Mouse (Mus musculus) limb, embryonic 10.5 days (tissue): ENCODE data around the gene Cmtm4. TPM values are rescaled to one million over a fixed set of nuclear protein-coding genes. Genes with fewer than 3 reads are reported as not detected.
"Not testable (repeated sequence)": the region's sequence is repeated elsewhere in the genome, so short reads cannot be mapped to it uniquely, and the experiment has no call there.

Source experiments
- DNase-seq: peaks from one replicate; pipeline ENCODE4 v3.0.0-alpha.2; 2017; ENCODE audit warnings: low spot score
- H3K27ac ChIP-seq: fragments of 300-500 bp; sonication (generic); 2 replicates; pipeline ENCODE4 v1.5.1; 2016; ENCODE audit warnings: mild to moderate bottlenecking
- H3K27me3 ChIP-seq: fragments of 300-500 bp; sonication (generic); 2 replicates; pipeline ENCODE4 v1.6.1; 2016; ENCODE audit warnings: low read depth, mild to moderate bottlenecking; ENCODE audit not compliant: poor library complexity, severe bottlenecking
- H3K36me3 ChIP-seq: fragments of 300-500 bp; sonication (generic); 2 replicates; pipeline ENCODE4 v1.6.1; 2016; ENCODE audit warnings: mild to moderate bottlenecking, moderate library complexity
- H3K4me1 ChIP-seq: fragments of 300-500 bp; sonication (generic); 2 replicates; pipeline ENCODE4 v1.6.1; 2016
- H3K4me3 ChIP-seq: fragments of 300-500 bp; sonication (generic); 2 replicates; pipeline ENCODE4 v1.5.1; 2016; ENCODE audit warnings: mild to moderate bottlenecking, moderate library complexity
- H3K9me3 ChIP-seq: fragments of 300-500 bp; sonication (generic); replicated peaks from 2 replicates; pipeline ENCODE4 v1.6.1; 2016; ENCODE audit warnings: mild to moderate bottlenecking
- WGBS: fragments of 180-500 bp; shearing (Covaris S2); methylation state at CpG from one replicate; pipeline ENCODE4 v1.1.7; 2016; 5-methylcytosine and 5-hydroxymethylcytosine counted together
- polyA plus RNA-seq: library from polyadenylated mRNA; unstranded; fragments of >200 nt; fragmentation: Nextera tagmentation; extraction: Ambion mirVana; gene quantifications from 2 replicates; pipeline ENCODE4 v1.2.1, GENCODE M21; 2016

Gene Cmtm4
- polyA plus RNA-seq, 1 experiment from 2014 or later: 2.3 TPM

DNA sequence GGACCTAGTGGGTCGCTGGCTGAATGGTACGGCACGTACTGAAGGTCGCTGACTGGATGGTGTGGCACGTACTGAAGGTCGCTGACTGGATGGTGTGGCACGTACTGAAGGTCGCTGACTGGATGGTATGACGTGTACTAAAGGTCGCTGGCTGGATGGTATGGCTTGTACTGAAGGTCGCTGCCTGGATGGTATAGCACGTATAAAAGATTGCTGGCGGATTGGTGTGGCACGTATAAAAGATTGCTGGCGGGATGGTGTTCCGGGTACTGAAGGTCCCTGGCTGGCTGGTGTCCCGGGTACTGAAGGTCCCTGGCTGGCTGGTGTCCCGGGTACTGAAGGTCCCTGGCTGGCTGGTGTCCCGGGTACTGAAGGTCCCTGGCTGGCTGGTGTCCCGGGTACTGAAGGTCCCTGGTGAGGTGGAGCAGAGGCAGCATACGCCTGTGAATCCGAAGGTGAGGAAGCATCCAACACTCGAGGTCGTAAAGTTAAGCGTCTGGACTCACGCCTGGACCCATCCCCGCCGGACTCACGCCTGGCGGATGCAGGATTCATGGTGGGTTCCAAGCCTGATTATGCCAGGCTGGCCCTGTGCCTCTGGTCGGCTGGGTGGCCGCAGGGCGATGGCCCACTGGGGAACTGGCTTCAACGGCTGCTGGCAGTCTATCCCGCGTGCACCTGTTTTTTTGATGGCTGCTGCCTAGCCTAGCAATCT, 86.0 kb downstream of the Cmtm4 start, which contains the start of the genes Gm45711 and Cmtm1:
Gene Gm45711, minus strand, starts transcription at position 641 of the 715 bp plus-strand sequence.
Gene Cmtm1, minus strand, starts transcription at position 705 of the 715 bp plus-strand sequence.
- not testable (repeated sequence) for H3K36me3 ChIP-seq, H3K27me3 ChIP-seq, H3K9me3 ChIP-seq, H3K4me3 ChIP-seq, H3K4me1 ChIP-seq, H3K27ac ChIP-seq, DNase-seq
- 89% methylated on average over 36 of the region's 36 CpGs for WGBS

DNA sequence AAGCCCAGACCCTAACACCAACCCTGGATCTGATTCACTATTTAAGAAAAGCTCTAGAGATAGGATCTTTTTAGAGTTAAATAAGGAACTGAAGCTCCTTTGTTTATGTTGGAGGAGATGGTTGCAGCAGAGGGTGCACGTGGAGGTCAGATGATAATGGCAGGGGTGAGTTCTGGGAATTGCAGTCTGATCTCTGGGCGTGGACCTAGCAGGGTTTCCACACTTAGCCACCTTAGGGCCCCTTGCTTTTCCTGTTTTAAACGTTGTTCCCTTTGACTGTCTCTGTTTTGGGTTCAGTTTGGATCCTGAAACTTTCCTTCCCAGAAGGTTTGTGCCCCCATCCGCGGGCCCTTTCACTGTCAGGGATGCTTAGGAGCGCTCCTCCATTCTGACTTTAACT, 87.3 kb downstream of the Cmtm4 start:
- not testable (repeated sequence) for DNase-seq, H3K27me3 ChIP-seq, H3K27ac ChIP-seq, H3K4me1 ChIP-seq, H3K9me3 ChIP-seq, H3K36me3 ChIP-seq, H3K4me3 ChIP-seq
- 62% methylated on average over 6 of the region's 6 CpGs for WGBS

DNA sequence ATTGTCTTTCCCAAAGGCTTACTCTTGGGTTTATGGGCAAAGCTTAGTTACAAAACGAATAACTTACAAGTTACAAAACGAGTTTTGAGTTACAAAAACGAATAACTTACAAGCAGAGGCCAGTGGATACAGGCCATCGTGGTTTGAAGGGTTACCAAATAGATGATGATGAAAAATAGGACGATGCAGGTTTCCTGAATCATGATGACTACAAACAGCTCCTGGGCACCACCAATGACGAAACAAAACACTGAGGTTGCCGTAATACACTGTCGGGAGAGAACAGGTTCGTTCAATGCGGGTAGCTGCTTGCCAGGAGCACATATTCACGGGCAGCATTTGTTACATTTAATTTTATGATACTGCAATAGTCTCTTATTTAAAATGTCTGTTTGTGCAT, 90.6 kb downstream of the Cmtm4 start:
- H3K4me3 ChIP-seq: no peak overlapping the region
- no peak for DNase-seq
- H3K4me1 ChIP-seq: no peaks in the 10 kb centered on the region
- 88% methylated on average over 11 of the region's 11 CpGs for WGBS
- H3K27me3 ChIP-seq: no peaks in the 10 kb centered on the region
- no peaks in the 10 kb centered on the region for H3K36me3 ChIP-seq
- H3K9me3 ChIP-seq: no peaks in the 10 kb centered on the region
- no peak overlapping the region for H3K27ac ChIP-seq

DNA sequence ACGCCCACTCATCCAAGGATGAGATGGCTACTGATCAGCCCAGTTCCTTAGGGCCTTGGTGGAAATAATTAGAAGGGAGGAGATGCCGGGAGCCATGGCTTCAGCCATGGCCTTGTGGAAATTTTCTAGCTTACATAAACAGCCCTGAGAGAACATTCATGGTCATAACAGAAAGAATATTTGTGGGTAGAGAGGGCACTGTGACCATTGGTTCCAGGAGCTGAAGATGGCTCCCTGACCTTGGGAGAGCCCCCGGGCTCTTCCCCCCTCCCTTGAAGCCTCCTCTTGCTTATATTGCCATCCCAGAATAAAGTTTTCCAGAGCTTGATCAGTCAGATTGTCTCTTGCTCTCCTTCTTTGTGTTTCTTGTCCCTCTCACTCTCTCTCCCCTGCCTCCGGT, 93.1 kb downstream of the Cmtm4 start:
- not testable (repeated sequence) for H3K4me3 ChIP-seq, H3K27ac ChIP-seq, H3K9me3 ChIP-seq, H3K27me3 ChIP-seq, H3K4me1 ChIP-seq, H3K36me3 ChIP-seq, DNase-seq
- 87% methylated on average over 4 of the region's 4 CpGs for WGBS

DNA sequence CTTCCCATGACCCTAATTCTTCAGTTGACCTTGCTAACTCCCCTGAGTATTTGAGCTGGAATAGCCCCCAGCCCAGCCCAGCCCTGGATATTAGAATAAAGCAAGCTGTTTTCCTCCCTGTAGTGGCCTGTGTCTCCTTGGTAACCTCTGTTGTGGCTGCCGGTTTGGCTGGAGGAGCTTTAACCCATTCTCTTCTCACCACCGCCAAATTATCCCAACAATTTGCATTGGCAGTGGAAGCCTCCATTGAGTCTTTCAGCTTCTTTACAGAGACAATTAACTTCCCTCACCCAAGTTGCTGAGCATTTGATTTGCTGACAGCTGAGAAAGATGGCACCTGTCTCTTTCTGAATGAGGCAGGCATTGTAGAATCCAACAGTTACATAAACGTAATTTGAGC, 94.0 kb downstream of the Cmtm4 start:
- H3K9me3 ChIP-seq, H3K4me3 ChIP-seq, DNase-seq, H3K27ac ChIP-seq, H3K36me3 ChIP-seq, H3K27me3 ChIP-seq, H3K4me1 ChIP-seq: not testable (repeated sequence)
- WGBS: 36% methylated on average over 3 of the region's 3 CpGs

Other genes with a start within 250 kb of the Cmtm4 start
- 0.10 and 0.23 TPM in 2 replicates for gene Bean1, start 225.4 kb downstream of the Cmtm4 start, polyA plus RNA-seq
- gene Tk2, start 147.2 kb downstream of the Cmtm4 start, polyA plus RNA-seq: 20.5 and 22.0 TPM in 2 replicates
- 38.3 and 43.5 TPM in 2 replicates for gene Cklf, start 144.9 kb downstream of the Cmtm4 start, polyA plus RNA-seq
- not detected in 2 replicates for gene Cmtm2a, start 102.6 kb downstream of the Cmtm4 start, polyA plus RNA-seq
- not detected in 2 replicates for gene Gm45711, start 85.7 kb downstream of the Cmtm4 start, polyA plus RNA-seq
- gene Cmtm1, start 85.7 kb downstream of the Cmtm4 start, polyA plus RNA-seq: not detected in 2 replicates
- gene Gm11020, start 74.2 kb downstream of the Cmtm4 start, polyA plus RNA-seq: not detected in 2 replicates
- not detected in 2 replicates for gene Cmtm2b, start 73.6 kb downstream of the Cmtm4 start, polyA plus RNA-seq
- 63.2 and 65.4 TPM in 2 replicates for gene Cmtm3, start 56.4 kb downstream of the Cmtm4 start, polyA plus RNA-seq
- gene Dync1li2, start 47.2 kb upstream of the Cmtm4 start, polyA plus RNA-seq: 58.6 and 69.9 TPM in 2 replicates
- 0.15 and 0.21 TPM in 2 replicates for gene Terb1, start 114.1 kb upstream of the Cmtm4 start, polyA plus RNA-seq
- 121 and 131 TPM in 2 replicates for gene Nae1, start 138.8 kb upstream of the Cmtm4 start, polyA plus RNA-seq
- gene Car7, start 138.9 kb upstream of the Cmtm4 start, polyA plus RNA-seq: 0.85 and 1.1 TPM in 2 replicates
- gene Pdp2, start 195.6 kb upstream of the Cmtm4 start, polyA plus RNA-seq: 14.5 and 14.8 TPM in 2 replicates
- gene Cdh16, start 228.6 kb upstream of the Cmtm4 start, polyA plus RNA-seq: 0.13 TPM in 1 of 2 replicates, not detected in the other
- gene Rrad, start 235.5 kb upstream of the Cmtm4 start, polyA plus RNA-seq: 2.0 and 3.2 TPM in 2 replicates
- gene Ciao2b, start 246.2 kb upstream of the Cmtm4 start, polyA plus RNA-seq: 95.6 and 105 TPM in 2 replicates